Mouse (Mus musculus) kidney, postnatal 0 days (tissue): Measurements from ENCODE around the gene Morc1. TPM values are rescaled to one million over a fixed set of nuclear protein-coding genes. Genes with fewer than 3 reads are reported as not detected.

Source experiments
- ATAC-seq: fragments of 200-750 bp; cut with Nextera tagmentation; replicated peaks from 2 replicates; pipeline ENCODE4 v1.8.0; 2017; ENCODE audit warnings: low read depth, moderate number of reproducible peaks, moderate TSS enrichment, moderate library complexity; ENCODE audit not compliant: low FRiP score
- DNase-seq: peaks from one replicate; pipeline ENCODE4 v3.0.0-alpha.2; 2016; ENCODE audit warnings: low spot score
- H3K27ac ChIP-seq: fragments of 300-500 bp; sonication (generic); 2 replicates; pipeline ENCODE4 v1.5.1; 2014; ENCODE audit warnings: mild to moderate bottlenecking
- H3K27me3 ChIP-seq: fragments of 300-500 bp; sonication (generic); 2 replicates; pipeline ENCODE4 v1.6.1; 2014; ENCODE audit warnings: low read length, mixed read lengths; ENCODE audit not compliant: insufficient read depth
- H3K36me3 ChIP-seq: fragments of 300-500 bp; sonication (generic); 2 replicates; pipeline ENCODE4 v1.6.1; 2014; ENCODE audit warnings: low read length, mixed read lengths; ENCODE audit not compliant: insufficient read depth
- H3K4me1 ChIP-seq: fragments of 300-500 bp; sonication (generic); replicated peaks from 2 replicates; pipeline ENCODE4 v1.6.1; 2014; ENCODE audit warnings: antibody characterized with exemption, low read length, mixed read lengths; ENCODE audit not compliant: insufficient read depth
- H3K4me2 ChIP-seq: fragments of 300-500 bp; sonication (generic); 2 replicates; pipeline ENCODE4 v1.6.1; 2014; ENCODE audit warnings: mild to moderate bottlenecking, low read length, moderate library complexity, mixed read lengths
- H3K4me3 ChIP-seq: fragments of 300-500 bp; sonication (generic); replicated peaks from 2 replicates; pipeline ENCODE4 v1.5.1; 2014; ENCODE audit warnings: low read depth, low read length
- H3K9ac ChIP-seq: fragments of 300-500 bp; sonication (generic); 2 replicates; pipeline ENCODE4 v1.6.1; 2014; ENCODE audit warnings: low read depth, low read length
- H3K9me3 ChIP-seq: fragments of 300-500 bp; sonication (generic); replicated peaks from 2 replicates; pipeline ENCODE4 v1.6.1; 2016; ENCODE audit warnings: low read length, inconsistent platforms, mixed read lengths
- CTCF ChIP-seq: IDR thresholded peaks from 2 replicates; pipeline ENCODE4 v1.5.1; 2016; ENCODE audit warnings: antibody characterized with exemption, low read depth, mild to moderate bottlenecking, moderate library complexity
- WGBS: fragments of 180-500 bp; shearing (Covaris S2); extraction: QIAGEN DNeasy Blood & Tissue Kit; methylation state at CpG from one replicate; pipeline ENCODE4 v1.1.7; 2014; 5-methylcytosine and 5-hydroxymethylcytosine counted together
- polyA plus RNA-seq: library from polyadenylated mRNA; unstranded; fragments of >200 nt; fragmentation: Nextera tagmentation; extraction: Ambion mirVana; gene quantifications from 2 replicates; pipeline ENCODE4 v1.2.1, GENCODE M21; 2015

Gene Morc1
- polyA plus RNA-seq, 1 experiment from 2014 or later, result 0.08 TPM

- Histone ChIP-seq H3K36me3 (no peaks in the 10 kb centered on the region), H3K4me1 (no peaks in the 10 kb centered on the region), H3K4me2 (no peak overlapping the region), H3K27ac (no peak overlapping the region), H3K9ac (no peak overlapping the region), H3K4me3 (no peak overlapping the region), H3K27me3 (no peaks in the 10 kb centered on the region), H3K9me3 (no peaks in the 10 kb centered on the region)
- peak; percentile 66; the same call in 1 of the 2 replicates for ATAC-seq
- DNase-seq, result peak; percentile 77
- TF ChIP-seq CTCF, result no peak
- WGBS, result 30% methylated on average over 10 of the region's 10 CpGs
These were observed 25.2 kb upstream of the Morc1 start for GRCm38 (mm10) chr16:48405674-48406403.

- Histone ChIP-seq H3K9ac (no peak overlapping the region), H3K27me3 (no peaks in the 10 kb centered on the region), H3K36me3 (no peaks in the 10 kb centered on the region), H3K4me3 (no peak overlapping the region), H3K4me1 (no peaks in the 10 kb centered on the region), H3K9me3 (no peaks in the 10 kb centered on the region), H3K27ac (no peak overlapping the region), H3K4me2 (peak overlapping the region; percentile 3; the same call in 1 of the 2 replicates)
- ATAC-seq, result no peak
- TF ChIP-seq CTCF, result no peak
- DNase-seq, result peak; percentile 67
- WGBS, result 22% methylated on average over 7 of the region's 7 CpGs
These were observed 21.5 kb upstream of the Morc1 start for GRCm38 (mm10) chr16:48409580-48409979.

- peak overlapping the region; percentile 3; the same call in 1 of the 2 replicates for H3K4me2 ChIP-seq
- H3K27me3 ChIP-seq, result no peaks in the 10 kb centered on the region
- no peak overlapping the region for H3K9ac ChIP-seq
- H3K9me3 ChIP-seq, result no peaks in the 10 kb centered on the region
- ATAC-seq, result no peak
- H3K4me3 ChIP-seq, result no peak overlapping the region
- no peak for TF ChIP-seq CTCF
- H3K27ac ChIP-seq, result no peak overlapping the region
- H3K36me3 ChIP-seq, result no peaks in the 10 kb centered on the region
- WGBS, result 57% methylated on average over 3 of the region's 3 CpGs
- no peaks in the 10 kb centered on the region for H3K4me1 ChIP-seq
- DNase-seq, result no peak
These were observed 20.9 kb upstream of the Morc1 start for GRCm38 (mm10) chr16:48410125-48410524.

GRCm38 (mm10) chr16:48412246-48412645 lies 18.8 kb upstream of the Morc1 start, which contains the start of gene Gm5485:
Gm5485 (minus strand) TSS chr16:48412416.
- Histone ChIP-seq H3K27me3 (no peaks in the 10 kb centered on the region), H3K27ac (no peak within 1 kb of the TSS), H3K9me3 (no peaks in the 10 kb centered on the region), H3K9ac (no peak within 1 kb of the TSS), H3K36me3 (no peaks in the 10 kb centered on the region), H3K4me2 (no peak within 1 kb of the TSS), H3K4me1 (no peaks in the 10 kb centered on the region), H3K4me3 (no peak within 1 kb of the TSS)
- TF ChIP-seq CTCF, result no peak
- ATAC-seq (no peak), DNase-seq (no peak)
- WGBS, result 65% methylated on average over 1 of the region's 1 CpGs

- DNase-seq (peak; percentile 36), ATAC-seq (no peak)
- no peak overlapping the region for H3K9ac ChIP-seq
These were observed 12.5 kb upstream of the Morc1 start for GRCm38 (mm10) chr16:48418557-48418956.

GRCm38 (mm10) chr16:48419035-48419434 lies 12.0 kb upstream of the Morc1 start:
- Histone ChIP-seq H3K27ac (no peak overlapping the region), H3K4me1 (no peaks in the 10 kb centered on the region), H3K36me3 (no peaks in the 10 kb centered on the region), H3K9me3 (no peaks in the 10 kb centered on the region), H3K4me2 (no peak overlapping the region), H3K4me3 (no peak overlapping the region), H3K27me3 (no peaks in the 10 kb centered on the region), H3K9ac (no peak overlapping the region)
- TF ChIP-seq CTCF, result no peak
- ATAC-seq (no peak), DNase-seq (no peak)
- WGBS, result 54% methylated on average over 2 of the region's 2 CpGs

More at GRCm38 (mm10) chr16:48418557-48418956, 12.5 kb upstream of the Morc1 start:
- WGBS, result 44% methylated on average over 3 of the region's 3 CpGs
- H3K9me3 ChIP-seq, result no peaks in the 10 kb centered on the region
- H3K4me1 ChIP-seq, result no peaks in the 10 kb centered on the region
- H3K4me3 ChIP-seq, result no peak overlapping the region
- H3K4me2 ChIP-seq, result no peak overlapping the region
- H3K27ac ChIP-seq, result no peak overlapping the region
- H3K36me3 ChIP-seq, result no peaks in the 10 kb centered on the region
- no peaks in the 10 kb centered on the region for H3K27me3 ChIP-seq
- TF ChIP-seq CTCF, result no peak
